9 mouse cellular contexts compared by ENCODE assay signal in the genomic region with DNA sequence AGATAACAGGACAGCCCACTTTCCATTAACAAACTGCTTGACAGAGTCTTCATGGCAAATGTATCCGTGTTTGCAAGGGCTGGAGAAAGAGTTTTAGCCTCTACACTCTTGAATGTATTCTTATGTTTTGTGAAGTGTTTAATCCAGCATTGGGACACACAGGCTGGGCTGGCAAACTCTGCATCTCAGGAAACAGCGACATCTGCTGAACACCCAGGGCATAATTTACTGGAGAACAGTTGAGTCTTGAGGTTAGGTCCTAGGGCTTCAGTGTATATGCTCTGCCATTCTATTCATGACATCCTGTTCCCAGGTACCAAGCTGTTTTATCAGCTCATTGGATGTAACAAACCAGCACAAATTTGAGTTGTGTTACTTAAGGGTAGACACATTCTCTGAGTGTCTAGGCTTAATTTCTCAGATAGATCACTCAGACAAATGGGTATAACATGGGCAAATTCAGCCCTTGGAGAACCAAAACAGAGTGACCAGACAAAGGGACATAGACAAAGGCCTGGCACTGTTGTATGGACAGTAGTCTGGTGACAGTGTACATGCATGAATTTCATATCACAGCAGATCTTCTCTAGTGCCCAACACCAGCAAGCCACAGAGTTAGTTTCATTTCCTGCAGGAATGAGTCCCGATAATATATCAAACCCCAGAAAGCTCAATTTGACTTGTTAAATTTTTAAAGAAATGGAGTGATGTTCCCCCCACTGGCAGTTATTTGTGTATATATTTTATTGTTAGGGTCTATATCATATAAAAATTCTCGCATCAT.
DNase-seq lines count a peak whose midpoint lies in the region; ATAC-seq and TF ChIP-seq lines count a peak whose summit lies in the region.
"Had no signal": no experiment of that assay in that cellular context is flagged by ENCODE, and none has a peak within 500 bp of the region (broad histone marks: within the 10 kb centered on the region; RNA-seq: fewer than 3 reads in every experiment).

No protein-coding gene starts in this region.

- DNase-seq in thymus, postnatal 4 days = peak; percentile 19
- DNase-seq in thymus, postnatal 0 days (ENCODE audit: low spot score) = no peak
- peak; percentile 66 for DNase-seq in brain, embryonic 14.5 days (ENCODE audit: low read depth)
- peak; percentile 3 to 36 for DNase-seq in layer of hippocampus, adult 8-10 months (ENCODE audit: low spot score in 2 of 2)
- DNase-seq in lung, postnatal 36 days = peak; percentile 53
- DNase-seq: liver, embryonic 13.5 days had no signal

- H3K9me3 ChIP-seq in forebrain, embryonic 16.5 days (ENCODE audit: control insufficient read depth, low read length) = no peaks in the 10 kb centered on the region
- H3K9me3 ChIP-seq: liver, embryonic 13.5 days had no signal

- ATAC-seq in forebrain, embryonic 16.5 days = 0 out of 2 replicates have a peak, but pooled peaks have one; percentile 23
- no peak for ATAC-seq in CD4-positive, CD25-positive, alpha-beta regulatory T cell, adult 4 months

- H3K27me3 ChIP-seq in forebrain, embryonic 16.5 days (replicated peaks; ENCODE audit: control insufficient read depth, insufficient read depth, low read length) = no peaks in the 10 kb centered on the region
- H3K27me3 ChIP-seq: liver, embryonic 13.5 days had no signal

- H3K4me2 ChIP-seq in forebrain, embryonic 16.5 days (ENCODE audit: low read length) = no peak overlapping the region
- H3K4me2 ChIP-seq: liver, embryonic 13.5 days had no signal

- H3K36me3 ChIP-seq in forebrain, embryonic 16.5 days (ENCODE audit: control insufficient read depth, insufficient read depth) = no peaks in the 10 kb centered on the region
- H3K36me3 ChIP-seq: liver, embryonic 13.5 days had no signal

- 65% methylated on average over 4 of the region's 4 CpGs for WGBS in forebrain, embryonic 16.5 days

- H3K4me3 ChIP-seq in forebrain, embryonic 16.5 days (replicated peaks; ENCODE audit: low read length) = no peak overlapping the region
- H3K4me3 ChIP-seq: erythroblast, embryonic 14.5 days; liver, embryonic 13.5 days had no signal

- H3K4me1 ChIP-seq in forebrain, embryonic 16.5 days (replicated peaks; ENCODE audit: control insufficient read depth, insufficient read depth, low read length) = no peaks in the 10 kb centered on the region
- H3K4me1 ChIP-seq: liver, embryonic 13.5 days had no signal

- TF ChIP-seq POLR2A in brain, embryonic 14.5 days (IDR thresholded peaks at IDR 0.05; ENCODE audit: borderline replicate concordance, extremely low read depth, insufficient read depth, insufficient read length, poor library complexity, severe bottlenecking) = no peak

- H3K27ac ChIP-seq in forebrain, embryonic 16.5 days (ENCODE audit: low read length) = no peak overlapping the region
- H3K27ac ChIP-seq: liver, embryonic 13.5 days had no signal

- TF ChIP-seq CTCF in brain, embryonic 14.5 days (IDR thresholded peaks at IDR 0.05; ENCODE audit: borderline replicate concordance, extremely low read depth, insufficient read depth, insufficient read length) = peak; percentile 69; the same call in 1 of the 2 replicates

- H3K9ac ChIP-seq in forebrain, embryonic 16.5 days (replicated peaks; ENCODE audit: low read depth, low read length) = no peak overlapping the region
- H3K9ac ChIP-seq: liver, embryonic 13.5 days had no signal
